Mouse (Mus musculus) 416B (cell line): ENCODE data around the gene Hist1h3f.

Experiments used
- DNase-seq: peaks from one replicate; pipeline ENCODE4 v3.0.0; 2011; ENCODE audit warnings: low read depth

Hist1h3f gene

GRCm38 (mm10) chr13:23562699-23563462 lies 19.0 kb downstream of the Hist1h3f start:
- peak; percentile 98 for DNase-seq

- DNase-seq, result no peak
Observed at GRCm38 (mm10) chr13:23564482-23564881, 20.6 kb downstream of the Hist1h3f start.

DNA sequence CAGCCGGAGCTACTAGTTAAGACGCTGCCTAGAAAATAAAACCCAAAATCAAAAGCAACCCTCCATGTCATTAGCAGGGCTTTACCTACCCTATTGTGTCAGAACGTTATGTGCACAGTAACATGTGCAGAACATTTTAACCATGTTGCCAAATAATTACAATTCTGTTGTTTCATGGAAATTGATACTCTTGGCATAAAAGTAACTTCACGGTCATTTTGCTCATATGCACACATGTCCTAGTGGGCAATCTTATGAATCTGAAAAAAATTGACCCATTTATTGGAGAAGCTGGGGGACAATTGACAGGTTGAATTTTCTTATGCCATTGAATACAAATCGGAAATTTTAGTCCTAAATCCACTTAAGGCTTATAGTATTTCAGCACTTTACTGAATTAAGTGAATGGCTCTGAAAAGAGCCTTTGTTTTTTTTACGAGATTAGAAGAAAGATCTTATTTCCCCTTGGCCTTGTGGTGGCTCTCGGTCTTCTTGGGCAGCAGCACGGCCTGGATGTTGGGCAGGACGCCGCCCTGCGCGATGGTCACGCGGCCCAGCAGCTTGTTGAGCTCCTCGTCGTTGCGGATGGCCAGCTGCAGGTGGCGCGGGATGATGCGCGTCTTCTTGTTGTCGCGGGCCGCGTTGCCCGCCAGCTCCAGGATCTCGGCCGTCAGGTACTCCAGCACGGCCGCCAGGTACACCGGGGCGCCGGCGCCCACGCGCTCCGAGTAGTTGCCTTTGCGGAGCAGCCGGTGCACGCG lies 26.6 kb downstream of the Hist1h3f start:
- DNase-seq, result peak; percentile 91

GRCm38 (mm10) chr13:23571022-23571503 lies 27.2 kb downstream of the Hist1h3f start, which contains the start of the genes Hist1h2ae and Hist1h2bg:
Hist1h2ae (minus strand) TSS chr13:23571220.
Hist1h2bg (plus strand) TSS chr13:23571396.
- peak; percentile 100 for DNase-seq

DNA sequence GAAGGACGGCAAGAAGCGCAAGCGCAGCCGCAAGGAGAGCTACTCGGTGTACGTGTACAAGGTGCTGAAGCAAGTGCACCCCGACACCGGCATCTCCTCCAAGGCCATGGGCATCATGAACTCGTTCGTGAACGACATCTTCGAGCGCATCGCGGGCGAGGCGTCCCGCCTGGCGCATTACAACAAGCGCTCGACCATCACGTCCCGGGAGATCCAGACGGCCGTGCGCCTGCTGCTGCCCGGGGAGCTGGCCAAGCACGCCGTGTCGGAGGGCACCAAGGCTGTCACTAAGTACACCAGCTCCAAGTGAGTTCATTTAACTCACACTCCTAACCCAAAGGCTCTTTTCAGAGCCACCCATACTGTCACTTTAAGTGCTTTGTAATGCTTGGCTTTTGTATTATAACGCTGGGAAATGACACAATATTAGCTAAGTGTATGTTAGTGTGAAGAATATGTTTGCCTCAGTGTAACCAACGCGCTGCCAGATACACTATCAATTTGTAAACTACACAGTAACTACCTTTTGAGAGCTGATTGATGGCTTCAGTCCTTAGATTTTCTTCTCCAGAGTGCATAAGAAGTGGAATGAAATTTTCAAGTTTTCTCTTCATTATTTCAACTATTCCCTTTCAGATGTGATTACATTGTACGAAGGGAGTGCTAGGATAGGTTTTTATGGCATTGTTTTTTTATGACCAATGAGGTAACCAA lies 27.8 kb downstream of the Hist1h3f start:
- DNase-seq, result peak; percentile 94

- DNase-seq, result peak; percentile 92
Observed at GRCm38 (mm10) chr13:23572218-23573033, 28.6 kb downstream of the Hist1h3f start.

DNA sequence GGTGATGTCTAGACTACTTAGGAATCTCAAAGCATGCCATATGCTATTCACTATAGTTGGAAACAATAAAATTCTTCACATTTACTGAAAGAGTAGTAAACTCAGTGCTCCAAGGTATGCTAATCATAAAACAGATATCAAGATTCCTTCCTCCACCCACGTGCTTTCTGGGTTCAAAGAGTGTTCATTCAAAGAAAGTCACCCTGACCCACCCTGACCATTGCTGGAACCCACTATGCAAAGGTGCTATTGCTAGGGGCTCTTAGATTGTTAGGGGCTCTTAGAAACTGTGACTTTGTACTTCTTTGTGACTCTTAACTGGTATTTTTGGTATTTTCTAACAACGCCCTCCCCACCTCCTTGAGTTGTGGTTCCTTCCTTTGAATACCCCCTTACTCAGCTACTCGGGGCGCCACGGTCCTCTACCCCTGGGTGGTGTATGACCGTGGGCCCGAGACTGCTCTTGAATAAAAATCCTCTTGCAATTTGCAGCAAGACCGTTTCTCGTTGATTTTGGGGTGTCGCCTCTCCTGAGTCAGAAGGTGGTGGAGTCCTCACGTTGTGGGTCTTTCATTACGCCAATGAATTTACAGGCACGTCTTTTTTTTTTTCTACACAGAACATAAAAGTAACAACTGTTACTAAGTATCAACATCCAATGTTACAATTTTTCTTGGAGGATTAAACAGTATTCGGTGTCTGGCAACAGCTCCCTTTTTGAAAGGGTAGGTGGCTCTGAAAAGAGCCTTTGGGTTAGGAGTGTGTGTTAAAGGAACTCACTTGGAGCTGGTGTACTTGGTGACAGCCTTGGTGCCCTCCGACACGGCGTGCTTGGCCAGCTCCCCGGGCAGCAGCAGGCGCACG lies 29.4 kb downstream of the Hist1h3f start:
- peak; percentile 87 for DNase-seq

GRCm38 (mm10) chr13:23573898-23574524 lies 30.2 kb downstream of the Hist1h3f start, which contains the start of the genes Hist1h2bf and Hist1h2ad:
Hist1h2bf (minus strand) TSS chr13:23574196.
Hist1h2ad (plus strand) TSS chr13:23574381.
- DNase-seq, result peak; percentile 100

GRCm38 (mm10) chr13:23574546-23575170 lies 30.8 kb downstream of the Hist1h3f start:
- DNase-seq, result peak; percentile 91

- peak; percentile 99 for DNase-seq
Observed at GRCm38 (mm10) chr13:23575271-23575851, 31.5 kb downstream of the Hist1h3f start, which contains the start of gene Hist1h3d. Hist1h3d (plus strand) TSS chr13:23575763.

DNA sequence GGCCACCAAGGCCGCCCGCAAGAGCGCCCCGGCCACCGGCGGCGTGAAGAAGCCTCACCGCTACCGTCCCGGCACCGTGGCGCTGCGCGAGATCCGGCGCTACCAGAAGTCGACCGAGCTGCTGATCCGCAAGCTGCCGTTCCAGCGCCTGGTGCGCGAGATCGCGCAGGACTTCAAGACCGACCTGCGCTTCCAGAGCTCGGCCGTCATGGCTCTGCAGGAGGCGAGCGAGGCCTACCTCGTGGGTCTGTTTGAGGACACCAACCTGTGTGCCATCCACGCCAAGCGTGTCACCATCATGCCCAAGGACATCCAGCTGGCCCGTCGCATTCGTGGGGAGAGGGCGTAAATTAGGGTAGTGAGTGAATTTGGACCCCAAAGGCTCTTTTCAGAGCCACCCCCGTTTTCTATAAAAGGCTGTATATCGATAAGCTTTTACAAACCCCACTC lies 32.0 kb downstream of the Hist1h3f start:
- peak; percentile 84 for DNase-seq

GRCm38 (mm10) chr13:23576351-23576881 lies 32.6 kb downstream of the Hist1h3f start:
- peak; percentile 89 for DNase-seq

GRCm38 (mm10) chr13:23576906-23577639 lies 33.2 kb downstream of the Hist1h3f start:
- DNase-seq, result peak; percentile 75

GRCm38 (mm10) chr13:23577835-23578234 lies 34.0 kb downstream of the Hist1h3f start:
- DNase-seq, result peak; percentile 50

GRCm38 (mm10) chr13:23581408-23582218 lies 37.8 kb downstream of the Hist1h3f start, which contains the start of gene Hist1h4d:
Hist1h4d (plus strand) TSS chr13:23581598.
- DNase-seq, result peak; percentile 100

DNA sequence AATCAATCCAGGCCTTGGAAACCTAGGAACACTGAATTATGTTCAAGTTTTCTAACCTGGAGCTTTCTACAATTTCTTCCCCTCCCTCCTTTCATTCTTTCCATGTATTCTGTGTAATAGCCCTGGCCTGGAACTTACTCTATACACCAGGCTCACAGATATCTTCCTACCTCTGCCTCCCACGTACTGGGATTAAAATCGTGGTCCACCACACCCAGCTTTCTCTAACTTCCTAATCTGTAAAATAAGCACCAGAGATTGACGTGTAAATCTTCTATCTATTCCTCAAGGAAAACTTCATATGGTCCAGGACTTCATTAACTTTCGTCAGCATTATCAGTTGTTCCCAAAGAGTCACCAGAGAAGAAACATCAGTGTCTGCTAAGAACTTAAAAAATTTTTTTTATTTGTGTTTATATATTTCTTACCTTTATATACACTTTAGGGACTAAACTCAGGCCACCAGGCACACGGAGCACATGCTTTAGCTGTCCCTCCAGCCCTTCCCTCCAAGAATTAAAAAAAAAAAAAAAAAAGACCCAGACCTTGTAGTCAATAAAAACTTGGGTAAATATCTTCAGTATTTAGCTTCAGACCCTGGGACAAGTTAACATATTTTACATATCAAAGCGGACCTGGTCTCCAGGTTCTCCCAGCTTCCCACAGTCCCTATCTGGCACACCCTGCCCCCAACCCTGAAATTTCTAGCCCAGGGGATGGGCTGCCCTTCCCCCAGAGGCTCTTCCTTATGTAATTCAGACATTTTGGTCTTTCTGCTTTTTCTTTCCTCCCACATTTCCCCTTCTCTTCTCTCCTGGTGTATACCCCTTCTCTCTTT lies 38.6 kb downstream of the Hist1h3f start:
- DNase-seq, result peak; percentile 82
